Mouse (Mus musculus) embryonic fibroblast, embryonic 13.5 days (primary cell): Measurements from ENCODE around the gene Inka2.

Experiments
- CTCF ChIP-seq: IDR thresholded peaks from 2 replicates; pipeline ENCODE4 v1.5.1; 2011; ENCODE audit warnings: mild to moderate bottlenecking, control low read depth, low read length, moderate library complexity, borderline replicate concordance; ENCODE audit not compliant: insufficient read depth
- POLR2A ChIP-seq: IDR thresholded peaks from 2 replicates; pipeline ENCODE4 v1.6.1; 2011; ENCODE audit warnings: low read depth, mild to moderate bottlenecking, control low read depth, low read length, moderate library complexity

GRCm38 (mm10) chr3:105735285-105735684 lies 30.9 kb downstream of the Inka2 start:
- TF ChIP-seq POLR2A, result no peak
- TF ChIP-seq CTCF, result no peak
